Mouse (Mus musculus) layer of hippocampus, postnatal 14 days (tissue): ENCODE data around the gene Actb. TPM values are rescaled to one million over a fixed set of nuclear protein-coding genes. Genes with fewer than 3 reads are reported as not detected.
A peak's percentile ranks its signal among the peaks of the same experiment; 100 is the strongest.
"Not testable (repeated sequence)": the region's sequence is repeated elsewhere in the genome, so short reads cannot be mapped to it uniquely, and the experiment has no call there.

Experiments used
- DNase-seq, 2 experiments: peaks; one replicate each; pipeline ENCODE4 v3.0.0; 2021 to 2022; ENCODE audit warnings: low spot score in 2 of 2, mixed read lengths in 1 of 2
- total RNA-seq, 2 experiments: library from RNA; stranded (reverse); gene quantifications; 2 replicates each; pipeline ENCODE4 v1.2.3; 2021

Actb gene
- total RNA-seq, 2 experiments from 2014 or later: 3,650 to 3,993 TPM

GRCm38 (mm10) chr5:142903470-142904207 lies 2.9 kb downstream of the Actb start:
- no peak for DNase-seq

GRCm38 (mm10) chr5:142902506-142903314 lies 3.8 kb downstream of the Actb start:
- no peak for DNase-seq

DNA sequence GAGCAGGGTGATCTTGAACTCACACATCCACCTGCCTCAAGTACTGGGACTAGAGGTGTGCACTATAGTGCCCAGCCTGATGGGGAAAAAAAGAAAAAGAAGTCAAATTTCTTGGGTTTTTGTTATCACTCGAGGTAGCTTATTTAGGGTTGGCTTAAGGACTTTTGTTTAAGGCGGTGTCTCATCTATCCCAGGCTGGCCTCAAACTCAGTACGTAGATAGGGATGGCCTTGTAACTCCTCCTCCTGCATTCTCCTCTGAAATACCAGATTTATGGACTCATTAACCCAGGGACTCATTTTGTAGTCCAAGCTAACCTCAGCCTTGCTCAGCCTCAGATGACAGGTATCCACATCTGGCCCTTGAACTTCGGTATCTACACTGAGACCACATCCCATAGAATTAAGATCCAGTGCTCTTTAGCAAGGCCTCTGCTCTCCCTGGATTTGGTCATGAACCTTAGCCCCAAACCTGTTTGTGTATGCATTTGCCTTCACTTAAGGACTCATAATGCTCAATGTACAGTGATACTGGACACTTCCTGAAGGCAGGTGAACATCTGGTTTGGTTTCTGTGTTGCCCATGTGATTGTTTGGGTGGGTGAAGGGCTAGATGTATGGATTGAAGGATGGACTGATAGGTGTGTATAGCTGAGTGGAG lies 4.6 kb downstream of the Actb start:
- DNase-seq: peak in 1 of 2 experiments; percentile 23

DNA sequence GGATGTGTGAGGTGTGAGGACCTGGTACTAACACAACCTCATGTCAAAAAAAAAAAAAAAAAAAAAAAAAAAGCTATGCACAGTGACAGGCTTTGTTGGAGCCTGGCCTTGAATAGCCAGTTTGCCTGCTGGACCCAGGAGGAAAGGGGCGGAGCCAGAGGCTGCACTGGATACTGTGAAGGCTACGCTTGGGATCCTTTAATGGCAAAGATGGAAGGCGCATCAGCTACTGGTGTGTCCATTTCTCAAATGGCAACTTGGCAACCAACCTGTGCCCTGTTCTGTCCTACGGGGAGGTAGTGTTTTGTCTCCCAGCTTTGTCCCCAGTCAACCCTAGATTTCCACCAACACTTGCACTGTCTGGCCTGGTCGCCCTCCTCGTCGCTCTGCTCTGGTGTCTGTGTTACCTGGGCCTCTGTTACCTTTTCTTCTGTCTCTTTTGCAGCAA lies 5.2 kb downstream of the Actb start:
- DNase-seq: peak in 1 of 2 experiments; percentile 29

GRCm38 (mm10) chr5:142900651-142901050 lies 5.9 kb downstream of the Actb start:
- DNase-seq: peak in 1 of 2 experiments; percentile 35

DNA sequence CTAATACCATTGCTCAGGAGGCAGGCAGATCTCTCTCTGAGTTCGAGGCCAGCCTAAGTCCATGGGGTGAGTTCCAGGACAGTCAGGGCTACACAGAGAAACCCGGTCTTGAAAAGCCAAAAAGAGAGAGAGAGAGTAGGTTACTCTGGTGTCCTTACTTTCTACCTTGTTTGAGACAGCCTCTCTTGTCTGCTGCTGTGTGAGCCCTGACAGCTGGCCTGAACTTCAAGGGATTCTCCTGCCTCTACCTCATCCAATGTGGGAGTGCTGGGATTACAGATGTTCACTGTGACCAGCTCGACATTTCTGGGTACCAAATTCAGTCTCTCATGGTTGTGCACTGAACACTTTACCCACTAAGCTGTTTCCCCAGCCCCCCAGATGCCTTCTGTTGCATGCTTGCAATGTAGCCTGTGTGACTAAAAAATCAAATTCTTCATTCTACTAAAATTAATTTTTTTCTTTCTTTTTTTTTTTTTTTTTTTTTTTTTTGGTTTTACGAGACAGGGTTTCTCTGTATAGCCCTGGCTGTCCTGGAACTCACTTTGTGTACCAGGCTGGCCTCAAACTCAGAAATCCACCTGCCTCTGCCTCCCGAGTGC lies 6.5 kb downstream of the Actb start:
- DNase-seq: no peak

GRCm38 (mm10) chr5:142899057-142899601 lies 7.4 kb downstream of the Actb start:
- peak in 1 of 2 experiments; percentile 63 for DNase-seq

DNA sequence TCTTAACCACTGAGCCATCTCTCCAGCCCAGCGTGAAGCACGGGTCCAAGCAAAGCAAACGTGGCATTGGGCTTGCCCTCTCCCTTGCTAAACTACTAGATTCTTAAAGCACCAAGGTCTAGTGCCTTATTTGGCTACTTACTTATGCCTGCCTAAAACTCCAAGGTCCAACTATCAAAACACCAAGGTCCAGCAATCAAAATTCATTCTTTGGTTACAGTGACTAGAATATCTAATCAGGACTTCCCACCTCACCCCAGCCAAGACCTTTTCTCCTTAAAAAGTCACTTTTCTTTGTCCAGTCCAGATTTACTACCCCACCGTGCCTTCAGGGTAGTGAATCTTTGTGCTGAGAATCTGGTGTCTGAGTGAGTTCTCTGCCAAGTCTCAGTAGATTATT lies 8.2 kb downstream of the Actb start:
- no peak for DNase-seq

DNA sequence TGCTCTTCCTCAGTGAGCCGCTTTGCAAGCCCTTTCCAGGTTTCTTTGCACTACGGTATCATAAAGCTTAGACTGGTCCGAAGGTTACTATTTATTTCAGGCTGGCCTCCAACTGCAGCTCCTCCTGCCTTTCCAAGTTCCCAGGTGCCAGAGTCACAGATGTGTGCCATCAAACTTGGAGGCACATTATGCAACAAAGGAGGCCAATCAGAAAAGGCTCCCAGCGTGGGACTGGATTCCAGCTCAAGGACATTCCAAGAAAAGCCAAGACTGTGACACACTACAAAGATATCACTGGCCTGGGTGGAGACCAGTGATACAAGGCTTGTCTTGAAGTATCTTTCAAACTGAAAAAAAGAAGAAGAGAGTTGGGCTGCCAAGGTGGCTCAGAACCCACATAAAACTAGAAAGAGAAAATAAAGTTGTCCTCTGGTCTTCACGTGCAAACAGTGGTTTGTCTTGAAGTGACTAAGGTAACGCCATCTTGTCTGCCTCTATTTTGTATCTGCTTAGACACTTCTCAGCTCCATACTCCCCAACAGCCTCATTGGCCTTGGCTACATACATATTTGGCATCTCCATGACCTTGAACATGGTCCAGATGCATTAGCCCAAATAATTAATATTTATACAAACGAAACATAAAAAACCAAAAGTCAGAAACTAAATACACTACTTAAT lies 8.8 kb downstream of the Actb start:
- DNase-seq: no peak

DNA sequence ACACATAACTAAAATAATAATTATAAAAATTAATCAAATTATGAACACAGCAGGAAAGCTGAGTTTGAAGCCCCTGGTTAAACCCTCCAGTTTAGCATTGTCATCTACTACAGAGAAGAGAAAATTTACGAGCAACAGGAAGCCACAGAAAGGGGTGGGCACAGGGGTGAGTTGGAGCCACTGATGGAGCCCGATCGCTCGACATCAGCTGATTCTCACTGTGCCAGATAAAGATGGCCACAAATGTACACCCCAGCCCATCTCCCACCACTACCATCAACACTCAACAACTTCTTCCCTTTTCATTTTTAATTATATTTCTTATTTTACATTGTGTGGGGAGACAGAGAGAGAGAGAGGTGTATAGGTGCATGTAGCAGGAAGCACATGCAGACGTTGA lies 9.8 kb downstream of the Actb start:
- no peak for DNase-seq

- DNase-seq: no peak
These were observed 10.4 kb downstream of the Actb start for GRCm38 (mm10) chr5:142896192-142896591.

- DNase-seq: peak; percentile 84 to 92
These were observed 11.5 kb downstream of the Actb start, which contains the start of gene Fbxl18 for GRCm38 (mm10) chr5:142894918-142895613. TSS of gene Fbxl18 (minus strand) at chr5:142895421.

DNA sequence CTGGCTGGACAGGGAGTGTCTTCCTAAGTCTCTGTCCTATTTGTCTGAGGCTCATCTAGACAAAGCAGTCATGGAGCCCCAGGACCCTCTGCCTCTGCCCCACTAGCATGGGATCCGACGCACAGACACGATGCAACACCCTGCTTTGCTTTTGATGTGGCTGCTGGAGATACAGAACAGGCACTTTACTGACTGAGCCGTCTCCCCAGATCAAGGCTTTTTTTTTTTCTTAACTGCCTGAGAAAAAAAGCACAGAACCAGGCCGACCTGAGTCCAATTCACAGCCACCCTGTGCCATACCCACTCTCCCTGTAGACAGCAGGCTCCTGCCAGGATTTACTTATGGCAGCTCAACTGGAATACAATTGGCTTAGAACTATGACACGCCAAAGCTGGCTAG lies 15.2 kb downstream of the Actb start:
- DNase-seq: no peak

DNA sequence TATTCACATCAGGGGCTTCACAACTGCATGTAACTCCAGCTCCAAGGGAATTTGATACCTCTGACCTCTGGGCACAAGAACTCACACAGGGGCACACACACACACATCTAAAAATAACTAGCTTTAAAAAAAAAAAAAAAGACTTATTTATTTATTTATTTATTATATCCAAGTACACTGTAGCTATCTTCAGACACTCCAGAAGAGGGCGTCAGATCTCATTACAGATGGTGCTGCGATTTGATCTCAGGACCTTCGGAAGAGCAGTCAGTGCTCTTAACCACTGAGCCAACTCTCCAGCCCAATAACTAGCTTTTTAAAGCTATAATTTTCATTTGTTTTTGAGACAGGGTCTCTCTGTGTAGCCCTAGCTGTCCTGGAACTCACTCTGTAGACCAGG lies 19.0 kb downstream of the Actb start:
- not testable (repeated sequence) for DNase-seq

DNA sequence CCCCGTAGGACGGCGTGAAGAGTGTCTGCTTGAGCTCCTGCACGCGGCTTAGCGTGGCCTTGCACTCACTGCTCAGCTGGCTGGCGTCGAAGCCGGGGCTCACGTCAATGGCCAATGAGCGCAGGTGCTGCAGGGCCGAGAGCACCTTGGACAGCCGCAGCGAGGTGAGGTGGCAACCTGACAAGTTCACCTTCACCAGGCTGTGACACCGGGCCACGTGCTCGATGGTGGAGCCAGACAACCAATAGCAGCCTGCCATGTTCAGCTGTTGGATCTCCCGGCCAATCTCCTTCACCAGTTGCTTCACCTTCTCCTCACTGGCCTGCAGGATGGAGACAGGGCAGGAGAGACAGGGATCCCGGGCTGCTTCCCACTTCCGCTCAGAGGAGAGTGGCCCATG lies 19.8 kb downstream of the Actb start:
- DNase-seq: no peak

DNA sequence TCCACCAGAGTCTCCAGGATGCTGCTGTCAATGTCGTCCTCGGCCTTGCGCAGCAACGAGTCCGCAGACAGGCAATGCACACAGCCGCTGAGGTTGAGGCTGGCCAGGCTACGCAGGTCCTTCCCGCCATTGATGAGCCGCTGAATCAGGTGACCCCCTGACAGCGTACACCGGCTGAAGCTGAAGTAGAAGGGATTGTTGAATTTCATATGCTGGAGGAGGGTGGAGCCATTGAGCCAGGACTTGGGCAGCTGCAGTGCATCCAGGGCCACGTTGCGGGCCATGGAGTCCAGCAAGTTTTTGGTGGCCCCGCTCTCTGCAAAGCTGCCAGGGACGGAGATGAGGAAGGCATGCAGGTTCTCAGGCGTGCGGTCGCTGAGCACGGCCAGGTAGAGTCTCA lies 20.4 kb downstream of the Actb start:
- no peak for DNase-seq

DNA sequence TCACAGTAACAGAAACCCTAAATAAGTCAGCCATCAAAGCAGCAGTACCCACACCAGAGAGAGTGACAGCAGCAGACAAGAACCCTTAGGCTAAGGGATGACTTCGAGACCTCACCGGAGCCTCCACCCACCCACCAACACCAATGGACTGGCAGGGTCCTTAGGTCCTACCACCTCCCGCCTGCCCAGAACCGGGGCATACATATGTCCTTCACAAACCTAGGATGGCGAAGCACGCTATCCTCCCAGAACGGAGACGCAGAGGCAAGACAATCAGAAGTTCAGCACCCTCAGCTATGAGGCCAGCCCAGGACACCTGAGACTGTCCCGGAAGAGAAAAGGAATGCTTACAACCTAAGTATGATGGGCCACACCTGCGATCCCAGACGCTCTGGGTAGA lies 24.1 kb downstream of the Actb start:
- DNase-seq: no peak

DNA sequence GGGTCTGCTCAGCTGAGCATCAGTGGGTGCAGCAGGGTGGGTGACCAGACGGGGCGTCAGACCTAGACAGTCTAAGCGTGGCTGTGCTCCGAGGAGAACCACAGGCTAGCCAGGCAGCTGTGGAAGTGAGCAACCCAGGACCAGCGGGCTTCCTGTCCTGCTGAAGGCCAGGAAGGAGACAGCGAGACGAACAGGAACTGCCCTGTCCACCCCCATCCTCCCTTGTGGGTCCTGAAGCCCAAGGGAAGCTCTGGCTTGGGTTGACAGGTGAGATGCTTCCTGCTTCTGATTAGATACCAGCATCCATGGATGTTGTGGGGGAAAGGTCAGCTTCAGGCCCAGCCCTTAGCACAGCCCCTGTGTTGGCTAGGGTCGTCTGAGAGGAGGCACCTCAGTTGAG lies 24.6 kb downstream of the Actb start:
- no peak for DNase-seq

DNA sequence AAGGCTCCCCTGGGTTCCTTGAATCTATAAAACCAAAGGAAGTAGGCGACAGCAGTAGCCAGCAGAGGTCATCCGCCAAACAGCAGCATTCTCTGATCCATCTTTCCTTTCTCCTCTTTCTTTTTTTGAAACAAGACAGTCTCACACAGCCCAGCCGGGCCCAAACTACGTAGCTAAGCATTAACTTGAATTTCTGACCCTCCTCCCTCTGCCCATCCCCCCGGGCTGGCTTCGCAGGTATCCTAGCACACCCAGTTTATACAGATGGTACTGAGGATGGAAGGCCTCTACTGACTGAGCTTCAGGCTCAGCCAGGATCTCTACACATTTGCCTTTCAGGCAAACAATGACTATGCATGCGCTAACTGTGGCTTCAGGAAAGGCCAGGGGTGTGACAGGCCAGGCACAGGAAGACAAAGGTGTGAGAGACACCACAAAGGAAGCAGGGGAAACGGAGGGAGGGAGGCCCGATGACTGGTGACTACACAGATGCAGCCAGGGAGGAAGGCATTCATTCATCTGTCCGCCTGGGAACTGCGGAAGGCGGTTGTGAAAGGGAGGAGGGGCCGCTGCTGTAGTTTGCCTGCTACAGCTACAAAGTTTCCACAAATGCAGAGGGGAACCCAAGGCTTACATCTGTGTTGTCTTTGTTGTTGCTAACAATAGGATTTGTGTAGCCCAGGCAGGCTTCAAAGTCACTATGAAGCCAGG lies 25.6 kb downstream of the Actb start:
- DNase-seq: no peak
